Mouse (Mus musculus): ENCODE measurements at regions not wholly inside any gene's neighbourhood (a gene's known extent, or its start where the extent isn't known, plus 50 kb on each side); places are given as distances from the start of the nearest gene placed in this dataset.

- no peaks in the 10 kb centered on the region for H3K27me3 ChIP-seq (ENCODE audit: control insufficient read depth, insufficient read depth, low read length)
- TF ChIP-seq CTCF (IDR thresholded peaks at IDR 0.05; ENCODE audit: control insufficient read depth, insufficient read depth, insufficient replicate concordance, low read depth, low read length) (no peak), POLR2A (IDR thresholded peaks at IDR 0.05; ENCODE audit: control insufficient read depth, low read depth, low read length) (no peak)
- no peak overlapping the region for H3K4me3 ChIP-seq (ENCODE audit: control insufficient read depth, low read depth, low read length)
- no peak overlapping the region for H3K27ac ChIP-seq (ENCODE audit: control insufficient read depth, insufficient read depth, low read depth, low read length)
- no peaks in the 10 kb centered on the region for H3K4me1 ChIP-seq (ENCODE audit: control insufficient read depth, insufficient read depth, low read length)
- no peaks in the 10 kb centered on the region for H3K36me3 ChIP-seq (ENCODE audit: control insufficient read depth, insufficient read depth, low read length)
These were observed 177.4 kb downstream of the Gsdmc2 start for GRCm38 (mm10) chr15:63667536-63667935.

DNA sequence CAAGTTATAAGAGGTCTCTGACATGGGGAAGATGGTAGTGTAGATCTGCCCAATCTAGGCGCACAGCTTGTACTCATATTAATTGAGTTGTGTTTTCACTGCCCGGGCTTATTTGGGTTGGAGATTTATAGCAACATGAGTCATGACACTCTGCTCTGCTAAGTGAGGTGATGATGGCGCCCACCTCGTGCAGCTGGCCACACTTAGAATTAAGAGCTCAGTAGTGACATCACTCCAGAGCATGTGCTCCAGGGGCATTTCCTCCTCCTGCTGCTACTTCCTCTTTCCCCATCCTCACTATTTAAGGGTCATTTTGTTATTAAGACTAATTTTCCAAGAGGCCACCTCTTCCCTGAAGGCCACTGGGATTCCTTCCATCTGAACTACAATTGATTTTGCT is 179.5 kb downstream of the Gsdmc2 start:
- TF ChIP-seq CTCF (IDR thresholded peaks at IDR 0.05; ENCODE audit: control insufficient read depth, insufficient read depth, insufficient replicate concordance, low read depth, low read length) (no peak), POLR2A (IDR thresholded peaks at IDR 0.05; ENCODE audit: control insufficient read depth, low read depth, low read length) (no peak)
- H3K4me1 ChIP-seq (ENCODE audit: control insufficient read depth, insufficient read depth, low read length), result no peaks in the 10 kb centered on the region

GRCm38 (mm10) chr15:63664877-63665276 is 180.1 kb downstream of the Gsdmc2 start:
- no peak for TF ChIP-seq POLR2A (IDR thresholded peaks at IDR 0.05; ENCODE audit: control insufficient read depth, low read depth, low read length)
- TF ChIP-seq CTCF (IDR thresholded peaks at IDR 0.05; ENCODE audit: control insufficient read depth, insufficient read depth, insufficient replicate concordance, low read depth, low read length), result no peak
- H3K36me3 ChIP-seq (ENCODE audit: control insufficient read depth, insufficient read depth, low read length), result no peaks in the 10 kb centered on the region

More for the DNA sequence above, 179.5 kb downstream of the Gsdmc2 start:
- no peaks in the 10 kb centered on the region for H3K27me3 ChIP-seq (ENCODE audit: control insufficient read depth, insufficient read depth, low read length)
- H3K4me3 ChIP-seq (ENCODE audit: control insufficient read depth, low read depth, low read length), result no peak overlapping the region
- H3K36me3 ChIP-seq (ENCODE audit: control insufficient read depth, insufficient read depth, low read length), result no peaks in the 10 kb centered on the region
- no peak overlapping the region for H3K27ac ChIP-seq (ENCODE audit: control insufficient read depth, insufficient read depth, low read depth, low read length)

GRCm38 (mm10) chr15:63662183-63662582 is 182.8 kb downstream of the Gsdmc2 start:
- Histone ChIP-seq H3K4me3 (ENCODE audit: control insufficient read depth, low read depth, low read length) (no peak overlapping the region), H3K27ac (ENCODE audit: control insufficient read depth, insufficient read depth, low read depth, low read length) (no peak overlapping the region), H3K27me3 (ENCODE audit: control insufficient read depth, insufficient read depth, low read length) (no peaks in the 10 kb centered on the region), H3K4me1 (ENCODE audit: control insufficient read depth, insufficient read depth, low read length) (no peaks in the 10 kb centered on the region), H3K36me3 (ENCODE audit: control insufficient read depth, insufficient read depth, low read length) (no peaks in the 10 kb centered on the region)
- TF ChIP-seq CTCF (IDR thresholded peaks at IDR 0.05; ENCODE audit: control insufficient read depth, insufficient read depth, insufficient replicate concordance, low read depth, low read length) (no peak), POLR2A (IDR thresholded peaks at IDR 0.05; ENCODE audit: control insufficient read depth, low read depth, low read length) (no peak)

More at GRCm38 (mm10) chr15:63664877-63665276, 180.1 kb downstream of the Gsdmc2 start:
- H3K27me3 ChIP-seq (ENCODE audit: control insufficient read depth, insufficient read depth, low read length), result no peaks in the 10 kb centered on the region
- H3K4me3 ChIP-seq (ENCODE audit: control insufficient read depth, low read depth, low read length), result no peak overlapping the region
- H3K27ac ChIP-seq (ENCODE audit: control insufficient read depth, insufficient read depth, low read depth, low read length), result no peak overlapping the region
- no peaks in the 10 kb centered on the region for H3K4me1 ChIP-seq (ENCODE audit: control insufficient read depth, insufficient read depth, low read length)

DNA sequence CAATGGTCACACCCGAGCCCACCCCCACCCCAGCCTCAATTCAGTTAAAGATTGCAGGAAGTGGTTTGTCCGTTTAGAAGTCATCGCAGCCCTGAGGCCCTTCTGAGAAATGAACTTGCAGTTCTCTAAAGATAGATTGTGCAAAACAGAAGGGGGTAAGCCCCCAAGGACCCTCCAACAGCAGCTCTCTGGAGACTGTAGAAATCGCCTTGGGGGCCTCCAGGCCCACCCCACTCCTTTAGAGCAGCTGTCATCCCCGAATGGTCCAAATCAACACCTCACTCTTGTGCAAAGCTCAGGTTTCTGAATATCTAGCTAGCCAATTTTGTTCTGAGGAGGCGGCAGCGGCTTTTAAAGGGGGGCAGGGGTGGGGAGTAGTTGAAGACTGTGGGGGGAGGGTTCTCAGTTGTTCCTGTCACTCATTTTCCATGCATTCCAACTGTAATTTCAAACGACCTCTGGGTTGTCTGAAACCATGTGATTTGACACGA is 186.9 kb downstream of the Gsdmc2 start:
- no peaks in the 10 kb centered on the region for H3K4me1 ChIP-seq (ENCODE audit: control insufficient read depth, insufficient read depth, low read length)
- TF ChIP-seq POLR2A (IDR thresholded peaks at IDR 0.05; ENCODE audit: control insufficient read depth, low read depth, low read length) (no peak), CTCF (IDR thresholded peaks at IDR 0.05; ENCODE audit: control insufficient read depth, insufficient read depth, insufficient replicate concordance, low read depth, low read length) (no peak)
- H3K4me3 ChIP-seq (ENCODE audit: control insufficient read depth, low read depth, low read length), result peak overlapping the region; percentile 35; the same call in 1 of the 2 replicates
- H3K27me3 ChIP-seq (ENCODE audit: control insufficient read depth, insufficient read depth, low read length), result no peaks in the 10 kb centered on the region
- no peaks in the 10 kb centered on the region for H3K36me3 ChIP-seq (ENCODE audit: control insufficient read depth, insufficient read depth, low read length)
- H3K27ac ChIP-seq (ENCODE audit: control insufficient read depth, insufficient read depth, low read depth, low read length), result no peak overlapping the region

- no peak overlapping the region for H3K27ac ChIP-seq (ENCODE audit: control insufficient read depth, insufficient read depth, low read depth, low read length)
- TF ChIP-seq POLR2A (IDR thresholded peaks at IDR 0.05; ENCODE audit: control insufficient read depth, low read depth, low read length), result no peak
- TF ChIP-seq CTCF (IDR thresholded peaks at IDR 0.05; ENCODE audit: control insufficient read depth, insufficient read depth, insufficient replicate concordance, low read depth, low read length), result peak; percentile 23; the same call in 1 of the 2 replicates
- H3K36me3 ChIP-seq (ENCODE audit: control insufficient read depth, insufficient read depth, low read length), result no peaks in the 10 kb centered on the region
- no peak overlapping the region for H3K4me3 ChIP-seq (ENCODE audit: control insufficient read depth, low read depth, low read length)
- H3K27me3 ChIP-seq (ENCODE audit: control insufficient read depth, insufficient read depth, low read length), result no peaks in the 10 kb centered on the region
- peaks cover 7% of the 10 kb centered on the region for H3K4me1 ChIP-seq (ENCODE audit: control insufficient read depth, insufficient read depth, low read length)
These were observed 192.6 kb downstream of the Gsdmc2 start for GRCm38 (mm10) chr15:63652216-63652961.

DNA sequence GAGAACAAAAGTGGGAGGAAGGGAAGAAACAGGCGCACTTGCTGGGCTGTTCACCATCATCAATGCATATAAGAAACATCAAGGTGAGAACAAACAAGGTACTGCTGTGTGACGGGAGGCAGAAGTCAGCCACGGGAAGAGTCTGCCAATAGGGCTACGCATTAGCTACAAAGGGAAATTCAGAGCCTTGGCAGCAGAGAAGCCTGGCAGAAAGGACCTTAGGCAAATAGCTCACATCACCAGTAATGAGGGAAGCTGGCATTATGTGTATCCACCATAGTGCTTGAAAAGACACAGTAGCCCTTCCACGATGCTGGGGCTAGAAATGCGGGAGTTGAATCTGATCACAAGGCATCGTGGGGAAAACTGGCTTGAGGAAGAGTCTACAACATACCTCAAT is 193.9 kb downstream of the Gsdmc2 start:
- H3K4me1 ChIP-seq (ENCODE audit: control insufficient read depth, insufficient read depth, low read length), result peaks cover 7% of the 10 kb centered on the region
- H3K27ac ChIP-seq (ENCODE audit: control insufficient read depth, insufficient read depth, low read depth, low read length), result no peak overlapping the region
- H3K4me3 ChIP-seq (ENCODE audit: control insufficient read depth, low read depth, low read length), result no peak overlapping the region
- no peak for TF ChIP-seq CTCF (IDR thresholded peaks at IDR 0.05; ENCODE audit: control insufficient read depth, insufficient read depth, insufficient replicate concordance, low read depth, low read length)
- TF ChIP-seq POLR2A (IDR thresholded peaks at IDR 0.05; ENCODE audit: control insufficient read depth, low read depth, low read length), result no peak
- no peaks in the 10 kb centered on the region for H3K36me3 ChIP-seq (ENCODE audit: control insufficient read depth, insufficient read depth, low read length)
- no peaks in the 10 kb centered on the region for H3K27me3 ChIP-seq (ENCODE audit: control insufficient read depth, insufficient read depth, low read length)

All from testis, adult 2 months (tissue).